Mouse (Mus musculus) olfactory bulb, adult 2 months (tissue): ENCODE results near the gene Rbm26.

ENCODE experiments used
- CTCF ChIP-seq: fragments of 200-500 bp; IDR thresholded peaks from 2 replicates; pipeline ENCODE4 v1.5.1; 2012; ENCODE audit warnings: low read depth, mild to moderate bottlenecking, low read length, moderate library complexity; ENCODE audit not compliant: insufficient read depth
- POLR2A ChIP-seq: fragments of 200-500 bp; IDR thresholded peaks from 2 replicates; pipeline ENCODE4 v1.6.1; 2012; ENCODE audit warnings: mild to moderate bottlenecking, low read depth, low read length, moderate library complexity; ENCODE audit not compliant: insufficient read depth

DNA sequence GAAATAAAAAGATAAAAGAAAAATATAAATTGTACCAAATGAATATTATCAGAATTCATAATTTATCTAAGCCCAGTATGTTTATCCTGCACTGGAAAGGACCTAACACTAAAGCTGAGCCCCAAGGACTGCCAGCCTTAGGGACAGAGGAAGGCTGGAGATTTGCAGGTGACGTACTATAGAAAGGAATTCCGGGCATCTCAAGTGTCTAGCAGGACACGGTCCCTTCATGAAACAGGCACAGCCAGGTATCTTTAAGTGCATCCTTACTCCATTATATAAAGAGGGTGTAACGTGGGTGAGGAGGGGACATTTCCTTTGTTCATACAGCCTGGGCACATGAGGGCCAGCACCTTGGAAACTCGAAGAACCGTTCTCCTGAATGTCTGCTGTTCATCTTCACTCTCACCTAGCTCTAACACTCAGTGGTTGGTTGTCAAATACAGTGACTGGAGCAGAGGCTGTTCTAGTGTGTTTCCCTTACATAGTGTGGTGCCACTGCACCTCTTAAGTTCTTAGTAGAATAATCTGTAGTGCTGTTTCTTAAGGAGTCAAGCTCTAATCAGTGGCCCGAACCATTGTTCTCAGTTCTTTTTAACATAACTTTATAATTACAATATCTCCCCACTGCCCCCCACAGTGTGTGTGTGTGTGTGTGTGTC, 91.7 kb downstream of the Rbm26 start:
- TF ChIP-seq CTCF: no peak
- TF ChIP-seq POLR2A: no peak
